Mouse (Mus musculus): ENCODE results near the gene Slfn14.
"Not testable (repeated sequence)": the region's sequence is repeated elsewhere in the genome, so short reads cannot be mapped to it uniquely, and the experiment has no call there.

Slfn14 gene

GRCm38 (mm10) chr11:83289036-83289435 lies 2.5 kb upstream of the Slfn14 start:
- DNase-seq (ENCODE audit: extremely low read depth, insufficient read length, low spot score), result no peak

GRCm38 (mm10) chr11:83285627-83286026 lies 899 bp downstream of the Slfn14 start:
- DNase-seq (ENCODE audit: extremely low read depth, insufficient read length, low spot score), result no peak

DNA sequence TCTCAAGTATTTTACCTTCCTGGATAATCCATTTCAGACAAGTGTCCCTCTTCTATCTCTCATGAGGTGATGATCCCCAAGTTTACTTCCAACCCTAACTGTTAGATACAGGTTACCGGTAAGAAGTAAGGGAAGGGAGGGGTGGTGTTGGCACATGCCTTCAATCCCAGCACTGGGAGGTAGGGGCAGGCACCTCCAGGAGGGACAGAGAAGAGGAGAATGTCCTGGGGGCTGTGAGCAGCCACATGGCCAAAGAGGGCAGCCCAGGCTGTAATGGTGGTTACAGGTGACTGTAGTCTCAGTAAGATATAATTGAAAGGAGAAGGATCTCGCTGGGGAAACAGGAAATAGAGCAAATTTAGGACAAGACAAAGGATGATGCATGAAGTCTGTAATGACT lies 4.4 kb downstream of the Slfn14 start:
- DNase-seq (ENCODE audit: extremely low read depth, insufficient read length, low spot score), result no peak

DNA sequence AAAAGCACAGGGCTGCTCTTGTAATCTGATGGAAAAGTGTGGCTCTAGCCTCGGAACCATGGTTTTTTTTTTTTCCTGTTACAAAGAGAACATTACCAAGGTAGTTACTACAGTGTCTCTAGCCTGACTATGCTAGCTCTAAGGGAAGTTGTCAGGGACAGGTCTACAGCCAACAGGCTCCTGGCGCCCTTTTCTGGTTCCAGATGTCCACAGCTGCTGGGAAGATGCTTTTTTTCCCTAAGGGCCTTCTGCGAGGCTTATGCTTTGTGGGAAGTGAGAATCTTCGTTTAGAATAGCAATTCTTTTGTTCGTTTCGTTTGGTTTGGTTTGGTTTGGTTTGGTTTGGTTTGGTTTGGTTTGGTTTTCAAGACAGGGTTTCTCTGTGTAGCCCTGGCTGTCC lies 6.8 kb downstream of the Slfn14 start:
- no peak for DNase-seq (ENCODE audit: extremely low read depth, insufficient read length, low spot score)

DNA sequence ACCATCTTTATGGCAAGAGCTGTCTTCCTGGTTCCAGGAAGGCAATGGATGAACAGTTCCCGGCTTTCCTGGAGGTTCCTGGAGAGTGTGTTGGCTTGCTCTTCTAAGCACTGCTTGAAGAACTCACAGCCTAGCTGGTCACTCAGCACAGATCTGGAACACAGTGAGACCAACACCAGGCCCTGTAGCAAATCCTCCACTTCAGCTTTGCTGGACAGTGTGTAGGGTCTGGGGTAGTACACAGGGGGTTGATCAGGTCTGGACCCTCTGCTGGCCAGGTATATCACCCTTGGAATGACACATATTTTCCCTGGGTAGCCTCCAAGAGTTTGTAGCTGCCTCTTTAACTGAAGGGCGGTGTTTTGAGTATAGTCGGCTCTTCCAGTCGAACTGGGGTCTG lies 7.5 kb downstream of the Slfn14 start:
- no peak for DNase-seq (ENCODE audit: extremely low read depth, insufficient read length, low spot score)

DNA sequence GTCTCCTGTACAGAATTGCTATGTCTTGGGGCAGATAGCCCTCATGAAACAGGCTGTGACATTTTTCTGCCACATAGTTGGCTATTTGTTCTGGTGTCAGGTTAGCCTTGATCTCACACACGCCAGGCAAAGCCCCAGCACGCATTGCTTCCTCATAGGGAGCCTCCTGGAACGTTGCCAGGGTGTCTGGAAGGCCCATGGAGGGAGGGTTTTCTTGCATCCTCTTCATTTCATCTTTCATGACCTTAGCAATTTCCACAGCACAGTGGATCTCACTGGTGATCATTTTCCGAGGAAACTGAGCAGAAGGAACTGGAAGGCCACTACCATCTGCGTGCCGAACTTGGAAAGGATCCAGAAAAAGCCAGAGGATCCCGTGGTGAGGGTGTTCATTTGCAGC lies 10.3 kb downstream of the Slfn14 start:
- no peak for DNase-seq (ENCODE audit: extremely low read depth, insufficient read length, low spot score)

DNA sequence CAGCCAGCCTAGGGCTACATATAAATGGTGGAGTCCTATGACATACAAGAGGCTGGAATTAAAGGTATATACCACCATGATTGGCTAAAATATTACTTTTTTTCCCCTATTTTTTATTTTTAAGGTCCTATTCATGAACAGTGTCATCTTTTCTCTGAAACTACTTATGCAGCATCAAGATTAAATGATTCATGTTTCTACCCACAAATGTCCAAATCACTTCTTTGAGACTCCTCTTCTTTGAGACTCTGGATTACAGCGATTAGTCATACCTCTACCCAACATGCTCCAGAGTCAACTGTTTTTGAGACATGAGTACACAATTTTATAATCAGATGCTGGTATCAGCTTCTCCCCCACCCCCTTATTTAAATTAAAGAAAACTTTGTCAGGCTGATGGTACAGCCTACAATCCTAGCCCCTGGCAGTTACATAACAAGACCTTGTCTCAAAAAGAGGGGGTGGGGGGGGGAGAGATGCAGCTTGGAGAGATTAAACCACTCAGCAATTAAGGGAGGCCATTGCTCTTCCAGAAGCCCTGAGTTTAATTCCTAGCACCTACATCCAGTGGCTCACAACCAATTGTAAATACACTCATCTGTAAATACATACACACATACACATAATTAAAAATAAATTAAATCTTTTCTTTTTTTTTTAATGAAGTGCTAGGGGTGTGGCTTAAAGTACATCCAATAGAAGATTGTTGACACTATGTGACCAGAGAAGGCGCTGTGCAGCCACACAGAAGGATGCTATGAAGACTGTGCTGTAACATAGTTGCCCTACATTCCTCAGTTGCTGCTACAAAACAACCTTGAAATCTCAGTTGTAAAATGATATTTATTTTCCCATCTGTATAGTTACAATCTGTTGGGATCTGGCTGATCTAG lies 14.3 kb downstream of the Slfn14 start:
- no peak for DNase-seq (ENCODE audit: extremely low read depth, insufficient read length, low spot score)

DNA sequence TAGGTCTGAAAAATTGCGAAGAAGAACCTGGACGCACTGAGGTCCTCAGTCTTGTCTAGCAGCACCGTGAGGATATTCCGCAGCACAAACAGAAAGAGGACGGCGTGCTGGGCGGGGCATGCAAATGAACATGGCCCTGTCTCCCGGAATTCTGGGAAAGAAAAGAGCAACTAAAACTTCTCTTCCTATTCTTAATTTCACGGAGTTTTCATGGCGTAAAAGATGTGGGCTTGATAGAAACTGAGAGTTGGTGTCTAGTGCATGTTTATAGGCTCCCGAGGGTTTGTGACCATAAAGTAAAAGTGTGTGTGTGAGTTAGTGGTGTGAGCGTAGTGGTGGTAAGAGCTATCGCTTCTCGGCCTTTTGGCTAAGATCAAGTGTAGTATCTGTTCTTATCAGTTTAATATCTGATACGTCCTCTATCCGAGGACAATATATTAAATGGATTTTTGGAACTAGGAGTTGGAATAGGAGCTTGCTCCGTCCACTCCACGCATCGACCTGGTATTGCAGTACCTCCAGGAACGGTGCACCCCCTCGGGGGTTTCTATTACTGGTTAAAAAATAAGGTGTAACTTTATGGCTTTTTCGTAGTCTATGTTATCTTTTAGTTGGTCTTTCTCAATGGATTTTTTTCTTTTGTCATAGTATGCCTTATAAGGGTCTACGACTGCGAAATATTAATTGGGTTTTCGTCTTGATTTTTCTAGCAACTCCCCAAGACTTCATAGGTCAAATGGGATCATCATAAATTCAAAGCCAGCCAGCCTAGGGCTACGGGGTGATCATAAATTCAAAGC lies 15.2 kb downstream of the Slfn14 start:
- peak; percentile 65 for DNase-seq (ENCODE audit: extremely low read depth, insufficient read length, low spot score)

GRCm38 (mm10) chr11:83270842-83271150 lies 15.7 kb downstream of the Slfn14 start:
- DNase-seq (ENCODE audit: extremely low read depth, insufficient read length, low spot score), result no peak

DNA sequence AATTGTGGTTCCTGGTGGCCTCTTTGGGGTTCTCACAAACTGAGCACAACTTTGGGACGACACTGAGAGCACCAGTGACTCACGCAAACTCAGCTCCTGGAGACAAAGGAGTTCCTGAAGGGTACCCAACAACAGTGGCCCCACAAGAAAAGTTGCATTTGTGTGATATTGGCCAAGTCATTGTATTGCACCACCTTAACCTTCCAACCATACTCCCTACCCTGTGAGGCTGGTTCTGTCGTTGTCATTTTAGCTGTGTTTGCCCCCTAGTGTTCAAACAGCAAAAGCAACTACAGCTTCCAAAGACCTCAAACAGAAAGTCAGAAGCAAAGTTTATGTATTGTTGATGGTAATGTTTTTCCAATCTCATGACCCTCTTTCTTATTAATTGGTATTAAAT lies 23.4 kb downstream of the Slfn14 start:
- no peak for DNase-seq (ENCODE audit: extremely low read depth, insufficient read length, low spot score)

DNA sequence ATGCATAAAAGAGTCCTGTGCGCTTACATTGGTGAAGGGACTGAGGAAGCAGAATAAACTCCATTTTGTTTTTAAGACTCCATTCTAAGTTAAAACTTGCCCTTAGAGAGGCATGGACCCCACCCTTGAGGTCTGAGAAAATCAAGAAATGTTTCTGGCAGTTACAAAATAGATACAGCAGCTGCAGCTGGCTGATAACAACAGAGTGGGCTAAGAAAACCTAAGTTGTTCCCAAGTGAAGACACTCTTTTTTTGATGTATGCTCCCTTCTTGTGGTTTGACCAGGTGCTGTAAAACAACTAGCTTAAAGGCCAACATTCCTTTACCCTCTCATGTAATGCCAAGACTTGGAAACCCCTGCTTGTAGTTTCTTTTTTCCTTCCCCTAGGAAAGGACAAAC lies 23.9 kb downstream of the Slfn14 start:
- no peak for DNase-seq (ENCODE audit: extremely low read depth, insufficient read length, low spot score)

DNA sequence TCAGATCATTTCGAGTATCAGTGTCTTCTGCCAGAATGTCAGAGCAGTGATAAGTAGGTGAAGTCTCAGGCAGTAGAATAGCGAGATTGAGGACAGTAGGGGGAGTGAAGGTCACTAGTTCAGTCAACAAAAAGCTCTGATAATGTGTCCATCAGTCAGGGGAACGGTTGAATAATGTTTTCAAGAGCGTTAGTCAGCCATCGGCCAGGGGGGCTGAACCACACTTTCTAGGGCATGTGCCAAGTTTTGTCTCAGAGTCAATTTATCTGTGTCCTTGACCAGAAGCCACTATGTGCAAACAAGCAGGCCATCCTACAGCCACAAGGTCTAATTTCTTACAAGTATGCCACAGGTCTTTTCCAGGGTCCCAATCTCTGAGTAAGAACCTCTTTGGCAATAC lies 29.3 kb downstream of the Slfn14 start:
- DNase-seq (ENCODE audit: extremely low read depth, insufficient read length, low spot score), result not testable (repeated sequence)

GRCm38 (mm10) chr11:83239811-83240210 lies 46.7 kb downstream of the Slfn14 start:
- DNase-seq (ENCODE audit: extremely low read depth, insufficient read length, low spot score), result no peak

DNA sequence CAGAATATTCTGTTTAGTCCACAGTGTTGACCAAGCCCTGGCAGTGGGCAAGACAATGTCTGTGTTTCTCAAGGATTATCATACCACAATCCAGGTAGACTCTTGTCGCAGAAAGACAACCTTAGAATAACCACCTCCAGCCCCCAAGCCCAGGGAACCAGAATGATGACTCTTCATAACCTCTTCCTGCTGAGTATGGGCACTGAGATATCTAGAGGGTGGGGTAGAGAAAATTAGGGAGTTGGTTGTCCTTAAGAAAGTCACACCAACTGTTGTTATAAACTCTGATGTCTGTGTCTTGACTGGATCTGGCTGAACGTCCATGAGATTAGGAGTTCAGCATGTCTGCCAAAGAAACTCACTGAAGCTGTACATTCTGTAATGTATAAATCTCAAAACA lies 48.1 kb downstream of the Slfn14 start:
- DNase-seq (ENCODE audit: extremely low read depth, insufficient read length, low spot score), result no peak

DNA sequence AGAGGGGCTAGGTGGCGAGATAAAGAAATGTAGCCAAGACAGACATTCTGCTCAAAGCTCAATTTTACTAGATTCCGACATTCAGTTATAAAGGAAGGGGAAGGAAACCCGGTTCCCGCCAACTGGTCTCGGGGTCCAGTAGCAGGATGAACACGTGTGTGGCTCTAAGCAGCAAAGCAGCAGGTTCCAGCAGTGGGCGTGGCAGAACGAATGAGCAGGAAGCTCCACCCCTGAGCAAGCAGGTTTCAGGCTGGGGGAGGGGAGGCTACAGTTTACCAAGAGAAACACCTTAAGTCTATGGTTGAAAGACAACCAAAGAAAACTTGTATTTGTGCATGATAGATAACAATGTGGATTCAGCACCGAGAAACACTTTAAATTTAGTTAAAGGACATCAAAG lies 49.1 kb downstream of the Slfn14 start:
- not testable (repeated sequence) for DNase-seq (ENCODE audit: extremely low read depth, insufficient read length, low spot score)

GRCm38 (mm10) chr11:83233621-83234020 lies 52.9 kb downstream of the Slfn14 start:
- not testable (repeated sequence) for DNase-seq (ENCODE audit: extremely low read depth, insufficient read length, low spot score)

DNA sequence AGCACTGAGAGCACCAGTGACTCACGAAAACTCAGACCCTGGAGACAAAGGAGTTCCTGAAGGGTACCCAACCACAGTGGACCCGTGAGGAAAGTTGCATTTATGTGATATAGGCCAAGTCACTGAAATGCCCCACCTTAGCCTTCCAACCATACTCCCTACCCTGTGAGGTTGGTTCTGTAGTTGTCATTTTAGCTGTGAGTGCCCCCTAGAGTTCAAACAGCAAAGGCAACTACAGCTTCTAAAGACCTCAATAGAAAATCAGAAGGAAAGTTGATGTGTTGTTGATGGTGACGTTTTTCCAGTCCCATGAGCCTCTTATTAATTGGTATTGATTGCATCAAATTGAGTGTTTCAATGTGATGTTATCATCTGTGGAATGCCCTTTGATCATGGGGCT lies 55.6 kb downstream of the Slfn14 start:
- no peak for DNase-seq (ENCODE audit: extremely low read depth, insufficient read length, low spot score)

DNA sequence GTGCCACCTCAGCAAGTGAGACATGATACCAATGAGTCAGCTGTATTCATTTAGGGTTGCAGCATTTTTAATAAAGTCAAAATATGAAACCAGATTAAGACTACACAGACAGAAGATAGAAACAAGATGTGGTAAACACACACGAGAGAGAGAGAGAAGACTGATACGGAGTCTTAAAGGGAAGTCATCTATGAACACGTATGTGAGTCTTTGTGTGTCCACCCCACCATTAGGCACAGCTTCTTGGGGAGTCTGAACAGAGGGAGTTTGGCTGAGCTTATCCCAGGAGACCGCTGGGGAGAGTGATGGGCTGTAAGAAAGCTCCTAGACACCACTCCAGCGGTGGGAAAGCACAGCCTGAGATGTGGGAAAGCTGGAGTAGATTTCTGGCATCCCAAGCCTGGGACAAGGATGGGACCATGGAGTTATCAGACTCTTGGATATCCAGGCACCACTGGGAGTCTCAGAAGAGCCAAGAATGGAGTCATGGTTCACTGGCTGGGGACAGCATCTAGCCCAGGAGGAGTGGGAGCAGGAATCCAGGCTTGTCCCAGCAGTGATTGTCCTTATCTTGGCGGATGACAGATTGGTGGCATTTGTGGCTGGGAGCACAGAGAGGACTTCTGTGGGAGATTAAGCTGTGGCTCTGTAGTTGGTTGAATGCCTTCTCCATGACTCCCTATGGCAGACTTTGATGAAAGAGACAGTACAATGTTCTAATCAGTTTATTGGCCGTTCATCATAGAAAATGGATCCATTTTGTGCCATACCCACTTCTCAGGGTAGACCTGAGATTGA lies 58.4 kb downstream of the Slfn14 start:
- DNase-seq (ENCODE audit: extremely low read depth, insufficient read length, low spot score), result no peak

- DNase-seq (ENCODE audit: extremely low read depth, insufficient read length, low spot score), result no peak
Observed at GRCm38 (mm10) chr11:83225371-83225960, 61.1 kb downstream of the Slfn14 start.

Measured in 3134 (cell line).